Mouse (Mus musculus): ENCODE data around the gene Clip4.

Clip4 gene

GRCm38 (mm10) chr17:71791109-71791508 lies 22.8 kb downstream of the Clip4 start:
- DNase-seq (ENCODE audit: low read depth, low spot score): no peak

- DNase-seq (ENCODE audit: low read depth, low spot score): no peak
Observed at GRCm38 (mm10) chr17:71791622-71792021, 23.3 kb downstream of the Clip4 start.

GRCm38 (mm10) chr17:71795521-71796205 lies 27.4 kb downstream of the Clip4 start:
- no peak for DNase-seq (ENCODE audit: low read depth, low spot score)

GRCm38 (mm10) chr17:71803456-71803855 lies 35.2 kb downstream of the Clip4 start:
- no peak for DNase-seq (ENCODE audit: low read depth, low spot score)

DNA sequence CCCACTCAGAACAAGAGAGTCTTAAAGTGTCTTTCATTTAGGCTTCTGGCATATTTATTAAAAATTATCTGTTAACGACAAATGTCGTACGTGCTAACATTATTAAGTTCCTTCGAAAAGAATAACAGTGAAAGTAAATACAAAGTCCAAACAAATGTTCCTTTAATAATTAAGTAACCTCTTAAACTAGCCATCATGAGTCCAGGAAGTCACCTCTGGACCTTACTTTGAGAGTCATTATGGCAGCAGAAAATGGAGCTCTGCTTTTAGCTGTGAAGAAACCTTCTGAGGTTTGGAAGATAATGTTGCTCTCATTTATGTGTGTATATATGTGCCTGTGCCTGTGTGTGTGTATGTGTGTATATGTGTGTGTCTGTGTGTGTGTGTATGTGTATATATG lies 35.6 kb downstream of the Clip4 start:
- DNase-seq (ENCODE audit: low read depth, low spot score): no peak

DNA sequence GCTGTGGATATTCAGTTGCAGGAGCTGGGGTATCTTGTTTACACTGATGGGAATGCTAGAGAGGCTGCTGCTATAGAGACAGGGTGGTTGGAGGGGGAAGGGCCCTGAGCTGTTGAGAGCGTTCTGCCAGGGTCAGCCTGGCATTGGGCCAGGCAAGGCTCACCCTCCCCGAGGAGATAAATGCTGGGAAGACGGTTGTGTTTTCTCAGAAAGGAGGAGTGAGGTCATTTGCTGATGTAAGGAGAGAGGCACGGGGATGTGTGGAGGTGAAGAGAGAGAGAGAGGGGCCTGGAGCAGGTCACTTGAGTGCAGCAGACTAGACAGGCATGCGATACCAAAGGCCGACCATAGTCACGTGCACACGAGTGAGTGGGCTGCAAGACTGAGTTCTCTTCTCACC lies 42.8 kb downstream of the Clip4 start:
- no peak for DNase-seq (ENCODE audit: low read depth, low spot score)

GRCm38 (mm10) chr17:71816136-71816864 lies 48.0 kb downstream of the Clip4 start:
- DNase-seq (ENCODE audit: low read depth, low spot score): no peak

DNA sequence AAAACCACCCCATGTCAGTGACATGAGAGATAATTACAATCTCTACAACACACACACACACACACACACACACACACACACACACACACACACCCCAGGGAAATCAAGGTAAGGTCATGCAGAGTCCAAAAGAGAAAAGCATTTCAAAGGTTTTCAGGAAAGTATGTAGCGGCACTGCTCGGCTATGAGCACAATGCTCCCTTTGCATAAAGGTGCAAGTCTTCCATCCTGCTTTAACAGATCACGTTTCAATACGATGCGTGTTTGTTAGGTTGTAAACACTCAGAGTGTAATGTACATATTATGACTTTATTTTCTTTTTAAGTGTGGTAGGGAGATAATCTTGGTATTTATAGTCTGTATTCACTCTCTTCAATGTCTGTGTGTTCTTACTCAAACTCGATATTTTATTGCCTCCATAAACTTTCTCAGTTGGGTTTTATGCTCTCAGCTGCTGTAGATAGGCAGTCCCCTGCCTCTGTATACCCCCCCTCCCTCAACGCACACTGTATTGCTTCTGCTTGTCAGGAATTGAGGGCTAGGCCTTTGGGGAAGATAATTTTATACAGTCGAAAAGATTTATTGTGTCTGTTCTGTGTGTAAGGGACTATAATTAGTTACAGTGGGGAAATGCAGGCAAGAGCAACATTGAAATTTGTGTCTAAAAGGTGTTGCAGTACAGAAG lies 55.5 kb downstream of the Clip4 start:
- DNase-seq (ENCODE audit: low read depth, low spot score): no peak

GRCm38 (mm10) chr17:71826603-71827002 lies 58.3 kb downstream of the Clip4 start:
- no peak for DNase-seq (ENCODE audit: low read depth, low spot score)

GRCm38 (mm10) chr17:71827627-71828026 lies 59.4 kb downstream of the Clip4 start:
- DNase-seq (ENCODE audit: low read depth, low spot score): no peak

- no peak for DNase-seq (ENCODE audit: low read depth, low spot score)
Observed at GRCm38 (mm10) chr17:71828647-71829414, 60.6 kb downstream of the Clip4 start.

DNA sequence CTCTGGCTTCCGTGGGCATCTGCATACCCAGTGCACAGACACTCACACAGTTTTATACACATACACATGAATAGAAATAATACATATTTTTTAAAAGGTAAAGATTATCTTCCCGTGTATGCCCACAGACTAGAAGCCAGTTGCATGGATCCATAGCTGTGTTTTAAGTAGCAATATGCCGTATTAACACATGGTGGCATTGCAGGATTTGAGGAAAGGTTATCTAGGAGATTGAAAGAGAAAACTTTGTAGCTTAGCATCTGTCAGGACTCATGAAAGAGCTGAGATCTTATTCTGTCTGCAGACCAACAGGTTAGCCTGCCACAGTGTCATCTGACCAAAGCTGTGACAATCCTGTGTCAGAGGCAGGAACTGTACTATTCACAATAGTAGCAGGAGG lies 63.7 kb downstream of the Clip4 start:
- peak; percentile 14 for DNase-seq (ENCODE audit: low read depth, low spot score)

- no peak for DNase-seq (ENCODE audit: low read depth, low spot score)
Observed at GRCm38 (mm10) chr17:71862184-71862583, 93.9 kb downstream of the Clip4 start.

GRCm38 (mm10) chr17:71862895-71863294 lies 94.6 kb downstream of the Clip4 start:
- no peak for DNase-seq (ENCODE audit: low read depth, low spot score)

GRCm38 (mm10) chr17:71864039-71864438 lies 95.8 kb downstream of the Clip4 start:
- no peak for DNase-seq (ENCODE audit: low read depth, low spot score)

- no peak for DNase-seq (ENCODE audit: low read depth, low spot score)
Observed at GRCm38 (mm10) chr17:71865437-71865836, 97.2 kb downstream of the Clip4 start.

DNA sequence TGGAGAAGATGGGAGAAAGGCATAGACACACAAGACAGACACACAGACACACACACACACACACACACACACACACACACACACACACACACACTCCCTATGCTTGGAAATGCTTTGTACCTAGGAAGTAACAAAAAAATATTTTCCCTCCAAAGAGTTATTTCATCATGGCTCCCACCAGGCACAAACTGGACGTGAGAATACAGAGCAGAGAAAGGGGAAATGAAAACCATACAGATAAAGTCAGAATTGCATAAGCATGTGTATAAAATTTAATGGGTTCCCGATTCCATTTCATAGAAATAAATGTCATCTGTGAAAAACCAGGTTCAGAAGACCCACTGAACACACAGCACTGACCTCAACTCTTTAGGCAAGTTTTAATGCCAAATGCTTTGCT lies 99.6 kb downstream of the Clip4 start:
- no peak for DNase-seq (ENCODE audit: low read depth, low spot score)

DNA sequence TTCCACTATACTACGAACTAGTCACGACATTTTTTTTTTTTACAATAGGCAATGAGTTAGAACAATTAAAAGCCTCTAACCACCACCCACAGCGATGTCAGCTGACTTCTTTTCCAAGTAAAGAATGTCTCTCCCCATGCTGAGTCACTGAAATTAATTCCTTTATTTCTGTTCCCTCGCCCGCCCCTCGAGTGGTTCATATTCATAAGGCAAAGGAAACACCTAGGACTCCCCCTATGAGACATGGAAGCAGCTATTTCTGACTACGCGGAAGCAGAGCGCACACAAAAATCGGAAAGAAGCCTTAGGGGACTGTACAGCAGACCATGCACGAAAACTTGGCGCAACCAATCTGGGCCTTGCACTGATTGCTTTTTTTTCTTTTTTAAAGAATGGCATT lies 100.6 kb downstream of the Clip4 start:
- DNase-seq (ENCODE audit: low read depth, low spot score): no peak

GRCm38 (mm10) chr17:71869372-71870231 lies 101.3 kb downstream of the Clip4 start:
- DNase-seq (ENCODE audit: low read depth, low spot score): no peak

DNA sequence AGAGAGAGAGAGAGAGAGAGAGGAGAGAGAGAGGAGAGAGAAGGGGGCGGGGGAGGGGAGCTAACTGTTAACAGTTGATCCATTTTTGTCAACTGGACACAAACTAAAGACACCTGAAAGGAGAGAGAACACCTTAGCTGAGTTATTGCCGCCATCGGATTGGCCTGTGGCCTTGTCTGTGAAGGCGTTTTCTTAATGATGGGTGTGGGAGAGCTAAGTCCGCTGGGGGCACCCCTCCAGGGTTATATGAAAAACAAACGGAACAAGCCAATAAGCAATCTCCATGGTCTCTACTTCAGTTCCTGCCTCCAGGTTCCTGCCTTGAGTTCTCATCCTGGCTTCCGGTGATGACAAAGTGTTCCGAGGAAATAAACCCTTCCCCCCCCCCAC lies 102.0 kb downstream of the Clip4 start:
- DNase-seq (ENCODE audit: low read depth, low spot score): no peak

DNA sequence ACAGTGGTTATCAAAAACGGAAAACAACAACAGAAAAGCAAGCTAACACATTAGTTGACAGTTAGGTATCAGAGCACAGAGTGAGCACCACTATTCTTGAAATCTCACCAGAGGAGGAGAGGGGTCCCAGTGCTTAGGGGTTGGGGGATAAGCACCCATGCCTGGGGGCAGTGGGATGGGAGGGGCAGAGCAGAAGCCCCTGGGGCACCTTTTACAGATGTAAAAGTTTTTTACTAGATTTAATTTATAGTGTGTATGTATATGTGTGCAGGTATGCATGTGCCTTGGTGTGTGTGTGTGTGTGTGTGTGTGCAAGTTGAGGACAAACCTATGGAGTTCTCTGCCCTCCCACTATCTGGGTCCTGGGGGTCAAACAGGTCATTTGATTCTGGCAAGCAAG lies 102.4 kb downstream of the Clip4 start:
- no peak for DNase-seq (ENCODE audit: low read depth, low spot score)
